Mouse (Mus musculus) ES-E14 (cell line): Measurements from ENCODE around the gene 1110008P14Rik.

ENCODE experiments used
- HCFC1 ChIP-seq: IDR thresholded peaks from 2 replicates; pipeline ENCODE4 v1.6.1; 2012; ENCODE audit warnings: low read length, inconsistent platforms, borderline replicate concordance; ENCODE audit not compliant: insufficient read depth
- MAFK ChIP-seq: IDR thresholded peaks from 2 replicates; pipeline ENCODE4 v1.6.1; 2014; ENCODE audit warnings: mild to moderate bottlenecking, low read depth, low read length, inconsistent platforms; ENCODE audit not compliant: insufficient read depth
- ZNF384 ChIP-seq: IDR thresholded peaks from 2 replicates; pipeline ENCODE4 v1.6.1; 2012; ENCODE audit warnings: low read depth, low read length, inconsistent platforms

DNA sequence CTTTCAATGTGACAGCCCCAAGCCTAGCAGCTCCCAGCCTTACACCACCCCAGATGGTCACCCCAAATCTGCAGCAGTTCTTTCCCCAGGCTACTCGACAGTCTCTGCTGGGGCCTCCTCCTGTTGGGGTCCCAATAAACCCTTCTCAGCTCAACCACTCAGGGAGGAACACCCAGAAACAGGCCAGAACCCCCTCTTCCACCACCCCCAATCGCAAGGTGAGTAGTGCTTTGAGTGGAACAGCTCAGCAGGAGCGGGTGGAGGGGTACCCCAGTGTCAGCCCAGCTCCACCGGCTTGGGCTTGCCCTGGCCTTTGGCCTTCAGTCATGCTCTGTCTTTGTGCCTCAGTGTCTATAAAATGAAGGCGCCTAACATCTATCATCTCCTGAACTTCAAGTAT lies 14.4 kb downstream of the 1110008P14Rik start:
- TF ChIP-seq HCFC1 (no peak), ZNF384 (no peak), MAFK (no peak)
